Mouse (Mus musculus) retina, postnatal 7 days (tissue): Measurements from ENCODE around the gene Pex7.

Experiments used
- DNase-seq: peaks from one replicate; pipeline ENCODE4 v3.0.0-alpha.2; 2012; ENCODE audit warnings: low read depth, low spot score

The Pex7 gene

DNA sequence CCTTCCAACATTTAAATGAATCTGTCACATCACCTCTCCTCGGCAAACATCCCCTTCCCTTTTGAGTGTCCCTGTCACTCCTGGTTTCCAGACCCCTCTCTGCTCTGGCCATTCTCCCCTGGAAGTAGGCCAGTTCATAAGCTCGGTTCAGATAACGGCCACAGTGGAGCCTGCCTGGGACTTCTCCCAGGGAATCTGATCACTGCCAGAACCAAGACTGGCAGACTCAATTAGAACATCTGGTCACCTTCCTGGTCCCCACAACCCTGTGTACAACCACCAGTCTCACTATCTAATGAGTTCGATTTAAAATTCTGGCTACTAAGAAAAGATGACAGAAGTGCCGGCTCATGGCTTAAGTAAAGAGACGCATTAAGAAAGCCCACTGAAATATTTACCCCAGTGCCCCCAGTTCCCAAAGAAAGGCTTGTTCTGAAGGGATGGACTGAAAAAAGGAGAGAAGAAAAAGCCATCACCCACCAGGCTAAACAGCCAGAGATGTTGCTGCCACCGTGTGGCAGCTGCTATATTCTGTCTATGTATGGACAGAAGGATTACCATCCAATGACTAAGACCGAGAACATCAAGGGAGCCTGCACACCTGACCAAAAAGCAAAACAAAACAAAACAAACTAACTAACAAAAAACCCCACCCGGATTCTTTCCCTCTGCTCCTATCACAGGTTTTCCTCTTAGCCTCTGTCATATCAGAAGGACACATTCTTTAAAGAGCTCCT lies 95.9 kb downstream of the Pex7 start:
- no peak for DNase-seq

DNA sequence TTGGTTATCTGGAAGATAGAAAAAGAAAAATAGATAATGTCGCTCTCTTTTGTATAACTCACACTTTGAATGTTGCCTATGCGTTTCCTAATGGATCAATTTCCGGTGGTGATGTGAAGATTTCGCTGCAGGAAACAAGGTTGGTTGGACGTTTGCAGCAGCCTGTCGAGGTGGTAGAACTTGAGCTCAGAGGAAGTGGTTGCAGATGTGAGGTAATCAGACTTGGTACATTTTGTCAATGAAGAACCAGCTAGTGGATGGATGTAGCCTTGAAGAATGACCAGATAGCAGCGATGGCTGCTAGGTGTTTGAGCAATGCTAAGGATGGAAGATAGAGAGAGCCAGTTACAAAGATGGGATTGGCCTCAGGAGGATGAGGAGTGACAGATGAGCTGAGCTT lies 102.7 kb downstream of the Pex7 start:
- DNase-seq: no peak
